Mouse (Mus musculus) testis, adult 2 months (tissue): ENCODE data around the gene Slc39a11.

ENCODE experiments used
- CTCF ChIP-seq: fragments of 200-500 bp; IDR thresholded peaks from 2 replicates; pipeline ENCODE4 v1.5.1; 2012; ENCODE audit warnings: low read depth, mild to moderate bottlenecking, inconsistent platforms, low read length, moderate library complexity; ENCODE audit not compliant: control insufficient read depth, insufficient read depth, insufficient replicate concordance
- POLR2A ChIP-seq: fragments of 200-500 bp; IDR thresholded peaks from 2 replicates; pipeline ENCODE4 v1.6.1; 2012; ENCODE audit warnings: low read depth, mild to moderate bottlenecking, inconsistent platforms, low read length, moderate library complexity; ENCODE audit not compliant: control insufficient read depth

- no peak for TF ChIP-seq POLR2A
- TF ChIP-seq CTCF: no peak
Observed at GRCm38 (mm10) chr11:113627785-113628184, 22.1 kb downstream of the Slc39a11 start.
